Mouse (Mus musculus) embryonic facial prominence, embryonic 12.5 days (tissue): ENCODE measurements around the gene Olfr175-ps1. TPM values are rescaled to one million over a fixed set of nuclear protein-coding genes. Genes with fewer than 3 reads are reported as not detected.

Source experiments
- ATAC-seq: fragments of 200-750 bp; cut with Nextera tagmentation; 2 replicates; pipeline ENCODE4 v1.8.0; 2017; ENCODE audit not compliant: insufficient number of reproducible peaks, insufficient read depth, low FRiP score, low TSS enrichment
- H3K27ac ChIP-seq: fragments of 300-500 bp; sonication (generic); 2 replicates; pipeline ENCODE4 v1.5.1; 2016; ENCODE audit warnings: mild to moderate bottlenecking
- H3K27me3 ChIP-seq: fragments of 300-500 bp; sonication (generic); 2 replicates; pipeline ENCODE4 v1.6.1; 2016; ENCODE audit warnings: mild to moderate bottlenecking, moderate library complexity
- H3K36me3 ChIP-seq: fragments of 300-500 bp; sonication (generic); 2 replicates; pipeline ENCODE4 v1.6.1; 2016; ENCODE audit warnings: mild to moderate bottlenecking
- H3K4me1 ChIP-seq: fragments of 300-500 bp; sonication (generic); 2 replicates; pipeline ENCODE4 v1.6.1; 2016
- H3K4me2 ChIP-seq: fragments of 300-500 bp; sonication (generic); replicated peaks from 2 replicates; pipeline ENCODE4 v1.6.1; 2016; ENCODE audit warnings: mild to moderate bottlenecking, moderate library complexity
- H3K4me3 ChIP-seq: fragments of 300-500 bp; sonication (generic); 2 replicates; pipeline ENCODE4 v1.5.1; 2016; ENCODE audit warnings: mild to moderate bottlenecking
- H3K9ac ChIP-seq: fragments of 300-500 bp; sonication (generic); 2 replicates; pipeline ENCODE4 v1.6.1; 2016; ENCODE audit warnings: mild to moderate bottlenecking, moderate library complexity
- H3K9me3 ChIP-seq: fragments of 300-500 bp; sonication (generic); 2 replicates; pipeline ENCODE4 v1.6.1; 2016; ENCODE audit warnings: mild to moderate bottlenecking, moderate library complexity
- WGBS: fragments of 180-500 bp; shearing (Covaris S2); methylation state at CpG from one replicate; pipeline ENCODE4 v1.1.7; 2016; 5-methylcytosine and 5-hydroxymethylcytosine counted together
- polyA plus RNA-seq: library from polyadenylated mRNA; unstranded; fragments of >200 nt; fragmentation: Nextera tagmentation; extraction: Ambion mirVana; gene quantifications from 2 replicates; pipeline ENCODE4 v1.2.1, GENCODE M21; 2016

Olfr175-ps1 gene
- not detected in 2 replicates for polyA plus RNA-seq

GRCm38 (mm10) chr16:58826732-58827319 lies at the start of gene Olfr175-ps1:
TSS of gene Olfr175-ps1 (minus strand) at chr16:58826782.
- Histone ChIP-seq H3K9me3 (no peaks in the 10 kb centered on the region), H3K4me2 (no peak within 1 kb of the TSS), H3K27me3 (no peaks in the 10 kb centered on the region), H3K4me1 (no peaks in the 10 kb centered on the region), H3K27ac (no peak within 1 kb of the TSS), H3K4me3 (no peak within 1 kb of the TSS), H3K9ac (no peak within 1 kb of the TSS), H3K36me3 (no peaks in the 10 kb centered on the region)
- 80% methylated on average over 1 of the region's 1 CpGs for WGBS
- ATAC-seq, result no peak

- Histone ChIP-seq H3K4me2 (no peak within 1 kb of the TSS), H3K27me3 (no peaks in the 10 kb centered on the region), H3K9ac (no peak within 1 kb of the TSS), H3K9me3 (no peaks in the 10 kb centered on the region), H3K27ac (no peak within 1 kb of the TSS), H3K4me1 (no peaks in the 10 kb centered on the region), H3K36me3 (no peaks in the 10 kb centered on the region), H3K4me3 (no peak within 1 kb of the TSS)
- WGBS, result 76% methylated on average over 1 of the region's 1 CpGs
- ATAC-seq, result no peak
Observed at GRCm38 (mm10) chr16:58874668-58875067, 48.1 kb upstream of the Olfr175-ps1 start, which contains the start of gene Olfr177. TSS of gene Olfr177 (minus strand) at chr16:58874768.

- H3K9ac ChIP-seq, result no peak overlapping the region
- ATAC-seq, result no peak
- H3K4me1 ChIP-seq, result no peaks in the 10 kb centered on the region
- no peak overlapping the region for H3K4me3 ChIP-seq
- no peaks in the 10 kb centered on the region for H3K9me3 ChIP-seq
- H3K27ac ChIP-seq, result no peak overlapping the region
- no peak overlapping the region for H3K4me2 ChIP-seq
- WGBS, result 73% methylated on average over 1 of the region's 1 CpGs
- H3K27me3 ChIP-seq, result no peaks in the 10 kb centered on the region
- H3K36me3 ChIP-seq, result no peaks in the 10 kb centered on the region
Observed at GRCm38 (mm10) chr16:58861479-58861878, 34.9 kb upstream of the Olfr175-ps1 start.

- H3K27me3 ChIP-seq, result no peaks in the 10 kb centered on the region
- H3K9ac ChIP-seq, result no peak overlapping the region
- H3K4me2 ChIP-seq, result no peak overlapping the region
- WGBS, result 89% methylated on average over 2 of the region's 2 CpGs
- H3K27ac ChIP-seq, result no peak overlapping the region
- no peak overlapping the region for H3K4me3 ChIP-seq
- H3K9me3 ChIP-seq, result no peaks in the 10 kb centered on the region
- H3K36me3 ChIP-seq, result no peaks in the 10 kb centered on the region
- H3K4me1 ChIP-seq, result no peaks in the 10 kb centered on the region
- no peak for ATAC-seq
Observed at GRCm38 (mm10) chr16:58860032-58860737, 33.6 kb upstream of the Olfr175-ps1 start.

GRCm38 (mm10) chr16:58800168-58800567 lies 26.4 kb downstream of the Olfr175-ps1 start, which contains the start of gene Olfr173:
TSS of gene Olfr173 (minus strand) at chr16:58800268.
- no peaks in the 10 kb centered on the region for H3K27me3 ChIP-seq
- no peak for ATAC-seq
- no peak within 1 kb of the TSS for H3K4me2 ChIP-seq
- no peaks in the 10 kb centered on the region for H3K36me3 ChIP-seq
- no peak within 1 kb of the TSS for H3K27ac ChIP-seq
- WGBS, result 80% methylated on average over 2 of the region's 2 CpGs
- no peaks in the 10 kb centered on the region for H3K9me3 ChIP-seq
- H3K4me3 ChIP-seq, result no peak within 1 kb of the TSS
- no peak within 1 kb of the TSS for H3K9ac ChIP-seq
- no peaks in the 10 kb centered on the region for H3K4me1 ChIP-seq

Other genes with a start within 250 kb of the Olfr175-ps1 start
- gene Gm813, start 209.8 kb downstream of the Olfr175-ps1 start, polyA plus RNA-seq, result not detected in 2 replicates
- not detected in 2 replicates for gene E330017A01Rik, start 188.0 kb downstream of the Olfr175-ps1 start, polyA plus RNA-seq
- 21.8 and 25.6 TPM in 2 replicates for gene Cpox, start 156.5 kb downstream of the Olfr175-ps1 start, polyA plus RNA-seq
- gene Gpr15, start 107.7 kb downstream of the Olfr175-ps1 start, polyA plus RNA-seq, result not detected in 2 replicates
- gene Cldnd1, start 98.9 kb downstream of the Olfr175-ps1 start, polyA plus RNA-seq, result 117 and 121 TPM in 2 replicates
- not detected in 2 replicates for gene Olfr172, start 63.6 kb downstream of the Olfr175-ps1 start, polyA plus RNA-seq
- 0.09 TPM in 1 of 2 replicates, not detected in the other for gene Olfr173, start 26.5 kb downstream of the Olfr175-ps1 start, polyA plus RNA-seq
- gene Olfr177, start 48.0 kb upstream of the Olfr175-ps1 start, polyA plus RNA-seq, result not detected in 2 replicates
- not detected in 2 replicates for gene Olfr178, start 65.3 kb upstream of the Olfr175-ps1 start, polyA plus RNA-seq
- gene Olfr181, start 102.0 kb upstream of the Olfr175-ps1 start, polyA plus RNA-seq, result not detected in 2 replicates
- gene Olfr180, start 102.6 kb upstream of the Olfr175-ps1 start, polyA plus RNA-seq, result not detected in 2 replicates
- gene Olfr183, start 168.6 kb upstream of the Olfr175-ps1 start, polyA plus RNA-seq, result not detected in 2 replicates
- not detected in 2 replicates for gene Olfr186, start 203.5 kb upstream of the Olfr175-ps1 start, polyA plus RNA-seq
- gene Olfr187, start 213.0 kb upstream of the Olfr175-ps1 start, polyA plus RNA-seq, result not detected in 2 replicates